Mouse (Mus musculus) mouse embryonic stem cell (cell line): ENCODE measurements around the gene Tbcd.
"Not testable (repeated sequence)": the region's sequence is repeated elsewhere in the genome, so short reads cannot be mapped to it uniquely, and the experiment has no call there.

Source experiments
- in situ Hi-C, 2 experiments: fragments of 300-500 bp; cut with MboI; formaldehyde crosslinking; loops; 1 replicate in 1 of 2; 3 replicates in 1 of 2; pipeline ENCODE4 v1.14.3; 2019 to 2020; ENCODE audit warnings: low sequenced_read_pairs in 2 of 2, low pct_unique_long_range_greater_than_20kb in 1 of 2, mixed read lengths in 1 of 2; ENCODE audit not compliant: unreplicated experiment in 1 of 2

Gene Tbcd

GRCm38 (mm10) chr11:121631410-121631809 lies 179.7 kb downstream of the Tbcd start:
- in situ Hi-C loops: no loop called here

- in situ Hi-C loops: no loop called here
These were observed 184.9 kb downstream of the Tbcd start for GRCm38 (mm10) chr11:121636646-121637045.

- in situ Hi-C loops: no loop called here
These were observed 189.9 kb downstream of the Tbcd start for GRCm38 (mm10) chr11:121641501-121642145.

- in situ Hi-C loops: no loop called here
These were observed 193.6 kb downstream of the Tbcd start for GRCm38 (mm10) chr11:121645394-121645793.

GRCm38 (mm10) chr11:121647321-121647720 lies 195.6 kb downstream of the Tbcd start:
- in situ Hi-C loops: no loop called here

- in situ Hi-C loops: no loop called here
These were observed 196.4 kb downstream of the Tbcd start for GRCm38 (mm10) chr11:121648166-121648565.

GRCm38 (mm10) chr11:121649900-121650299 lies 198.2 kb downstream of the Tbcd start:
- in situ Hi-C loops: no loop called here

GRCm38 (mm10) chr11:121650668-121651067 lies 198.9 kb downstream of the Tbcd start:
- in situ Hi-C loops: no loop called here

GRCm38 (mm10) chr11:121651556-121651955 lies 199.8 kb downstream of the Tbcd start:
- in situ Hi-C loops: no loop called here

- in situ Hi-C loops: no loop called here
These were observed 200.2 kb downstream of the Tbcd start for GRCm38 (mm10) chr11:121651983-121652382.

GRCm38 (mm10) chr11:121652547-121653305 lies 201.0 kb downstream of the Tbcd start:
- in situ Hi-C loops: no loop called here

GRCm38 (mm10) chr11:121653631-121654030 lies 201.9 kb downstream of the Tbcd start:
- in situ Hi-C loops: no loop called here

GRCm38 (mm10) chr11:121654406-121654945 lies 202.7 kb downstream of the Tbcd start:
- in situ Hi-C loops: no loop called here

GRCm38 (mm10) chr11:121655166-121655806 lies 203.5 kb downstream of the Tbcd start:
- in situ Hi-C loops: no loop called here

GRCm38 (mm10) chr11:121655807-121656511 lies 204.2 kb downstream of the Tbcd start:
- in situ Hi-C loops: no loop called here

- in situ Hi-C loops: no loop called here
These were observed 206.4 kb downstream of the Tbcd start for GRCm38 (mm10) chr11:121658151-121658550.

GRCm38 (mm10) chr11:121660604-121661003 lies 208.9 kb downstream of the Tbcd start:
- in situ Hi-C loops: not testable (repeated sequence)

- in situ Hi-C loops: no loop called here
These were observed 209.4 kb downstream of the Tbcd start for GRCm38 (mm10) chr11:121661116-121661515.
